Mouse (Mus musculus) G1E-ER4 (cell line): Measurements from ENCODE around the gene Fance. TPM values are rescaled to one million over a fixed set of nuclear protein-coding genes. Genes with fewer than 3 reads are reported as not detected.

Experiments used
- GATA1 ChIP-seq: IDR thresholded peaks from one replicate; pipeline ENCODE4 v1.8.0; 2012; ENCODE audit warnings: low read length, inconsistent platforms
- polyA plus RNA-seq: library from polyadenylated mRNA; stranded (reverse); fragments of >175 nt; gene quantifications from 2 replicates; pipeline ENCODE4 v1.2.3, GENCODE M21; 2012

Fance gene
- polyA plus RNA-seq, 1 experiment: 121 TPM

DNA sequence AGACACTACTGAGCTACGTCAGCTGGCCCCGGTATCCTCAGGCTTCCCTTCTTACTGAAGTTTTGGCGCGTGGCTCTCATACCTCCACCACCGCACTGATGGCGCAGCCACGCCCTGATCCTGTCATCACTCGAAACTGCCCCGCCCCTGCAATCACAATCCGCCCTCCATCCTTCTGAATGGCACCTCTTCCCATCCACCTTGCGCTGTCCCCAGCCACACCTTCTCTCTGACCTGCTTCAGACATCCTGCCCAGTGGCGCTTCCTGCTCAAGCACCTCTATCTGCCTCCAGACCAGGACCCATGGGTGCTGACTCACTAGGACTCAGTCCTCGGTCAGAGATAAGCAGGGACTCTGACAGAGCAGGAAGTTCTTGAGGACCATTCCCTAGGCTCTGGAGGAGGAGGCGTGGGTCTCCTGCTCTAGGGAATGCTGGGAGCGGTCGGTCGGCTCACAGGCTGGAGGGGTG, 62.3 kb downstream of the Fance start:
- no peak for TF ChIP-seq GATA1

Other genes with a start within 250 kb of the Fance start
- gene Tcp11, start 232.9 kb upstream of the Fance start, polyA plus RNA-seq: not detected in 2 replicates
- gene Scube3, start 171.4 kb upstream of the Fance start, polyA plus RNA-seq: not detected in 2 replicates
- gene Zfp523, start 136.4 kb upstream of the Fance start, polyA plus RNA-seq: 60.1 and 75.8 TPM in 2 replicates
- gene Def6, start 105.7 kb upstream of the Fance start, polyA plus RNA-seq: 370 and 454 TPM in 2 replicates
- 58.7 and 61.9 TPM in 2 replicates for gene Ppard, start 80.8 kb upstream of the Fance start, polyA plus RNA-seq
- gene Rpl10a, start 15.0 kb downstream of the Fance start, polyA plus RNA-seq: 5,540 and 6,446 TPM in 2 replicates
- gene Tead3, start 37.3 kb downstream of the Fance start, polyA plus RNA-seq: 4.6 and 4.7 TPM in 2 replicates
- gene Tulp1, start 51.7 kb downstream of the Fance start, polyA plus RNA-seq: 0.29 and 0.31 TPM in 2 replicates
- 19.5 and 28.4 TPM in 2 replicates for gene Fkbp5, start 204.0 kb downstream of the Fance start, polyA plus RNA-seq
- gene Armc12, start 217.3 kb downstream of the Fance start, polyA plus RNA-seq: not detected in 2 replicates
- gene Clpsl2, start 235.9 kb downstream of the Fance start, polyA plus RNA-seq: not detected in 2 replicates
- gene Clps, start 247.2 kb downstream of the Fance start, polyA plus RNA-seq: not detected in 2 replicates